Mouse (Mus musculus): Measurements from ENCODE around the gene Gpr155. TPM values are rescaled to one million over a fixed set of nuclear protein-coding genes. Genes with fewer than 3 reads are reported as not detected.

Gpr155 gene
- polyA plus RNA-seq, 1 experiment, result 7.6 TPM

DNA sequence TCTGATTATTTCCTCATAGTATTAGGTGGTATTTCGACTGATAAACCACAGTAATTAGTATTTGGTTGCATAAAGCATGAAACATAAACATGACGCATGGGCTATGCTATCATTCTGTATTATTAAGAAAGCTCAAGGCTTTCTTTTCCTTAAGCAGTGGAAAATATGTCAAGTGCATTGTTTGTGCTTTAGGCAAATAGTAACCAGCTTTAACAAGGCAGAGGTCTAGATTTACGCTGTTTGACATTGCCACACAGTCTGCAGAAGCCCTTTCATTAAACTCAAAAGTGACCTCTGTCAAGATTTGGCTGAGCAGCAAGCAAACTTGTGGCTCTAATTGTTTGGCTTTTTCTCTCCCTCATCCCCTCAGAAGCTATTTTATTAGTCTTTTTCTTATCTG is 50.4 kb downstream of the Gpr155 start:
- no peak overlapping the region for H3K4me3 ChIP-seq
- H3K27me3 ChIP-seq (ENCODE audit: control insufficient read depth, insufficient read depth, insufficient read length), result no peaks in the 10 kb centered on the region
- H3K4me2 ChIP-seq (ENCODE audit: low read depth), result no peak overlapping the region
- peaks cover 7% of the 10 kb centered on the region for H3K36me3 ChIP-seq (ENCODE audit: control insufficient read depth, insufficient read depth)
- TF ChIP-seq E2F4 (IDR thresholded peaks at IDR 0.05; ENCODE audit: insufficient read depth) (no peak), MYOD1 (IDR thresholded peaks at IDR 0.05; ENCODE audit: control insufficient read depth in 1 of 3, insufficient read length in 2 of 3, low read depth in 2 of 3) (no peak), REST (IDR thresholded peaks at IDR 0.05; ENCODE audit: insufficient read depth, insufficient read length) (no peak), TCF3 (IDR thresholded peaks at IDR 0.05; ENCODE audit: insufficient read length, low read depth) (no peak), CEBPB (IDR thresholded peaks at IDR 0.05; ENCODE audit: insufficient read depth, poor library complexity, severe bottlenecking) (no peak), SRF (IDR thresholded peaks at IDR 0.05; ENCODE audit: control insufficient read depth, insufficient read length, low read depth) (no peak), POLR2A (IDR thresholded peaks at IDR 0.05; ENCODE audit: insufficient read length, low read depth) (no peak), TCF12 (IDR thresholded peaks at IDR 0.05; ENCODE audit: insufficient read depth, poor library complexity, severe bottlenecking) (no peak), POLR2AphosphoS2 (IDR thresholded peaks at IDR 0.05; ENCODE audit: insufficient read length, low read depth) (no peak), MYOG (IDR thresholded peaks at IDR 0.05; ENCODE audit: control insufficient read depth in 1 of 3, insufficient read depth in 1 of 3, insufficient read length in 2 of 3, low read depth in 2 of 3) (no peak), USF1 (IDR thresholded peaks at IDR 0.05; ENCODE audit: low read depth) (no peak), MAX (IDR thresholded peaks at IDR 0.05; ENCODE audit: low read depth) (no peak)
- H3ac ChIP-seq (ENCODE audit: control insufficient read depth, insufficient read length), result no peak overlapping the region
- no peaks in the 10 kb centered on the region for H3K79me2 ChIP-seq (ENCODE audit: control insufficient read depth, insufficient read depth)

DNA sequence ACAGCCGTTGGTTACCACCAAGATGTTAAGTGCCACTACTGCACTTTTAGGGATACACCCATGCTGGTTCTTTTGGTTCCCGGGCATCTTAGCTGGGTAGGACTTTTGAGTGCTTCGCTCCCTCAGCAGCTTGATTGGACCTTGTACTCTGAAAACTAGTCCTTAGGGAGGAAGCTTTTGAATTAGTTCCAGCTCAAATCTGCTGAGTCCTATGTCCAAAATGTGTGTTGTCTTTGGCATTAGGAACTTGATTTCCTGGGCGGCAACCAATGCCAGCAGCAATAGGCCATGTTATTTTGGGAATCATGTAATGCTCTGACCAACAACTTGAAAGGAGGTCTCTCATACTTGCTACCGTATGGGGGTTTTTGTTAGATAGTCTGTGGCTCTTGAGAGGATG is 60.5 kb downstream of the Gpr155 start:
- TF ChIP-seq USF1 (IDR thresholded peaks at IDR 0.05; ENCODE audit: low read depth) (no peak), REST (IDR thresholded peaks at IDR 0.05; ENCODE audit: insufficient read depth, insufficient read length) (no peak), MAX (IDR thresholded peaks at IDR 0.05; ENCODE audit: low read depth) (no peak), POLR2AphosphoS2 (IDR thresholded peaks at IDR 0.05; ENCODE audit: insufficient read length, low read depth) (no peak)
- Histone ChIP-seq H3K27me3 (ENCODE audit: control insufficient read depth, insufficient read depth, insufficient read length) (no peaks in the 10 kb centered on the region), H3K79me2 (ENCODE audit: control insufficient read depth, insufficient read depth) (no peaks in the 10 kb centered on the region), H3K36me3 (ENCODE audit: control insufficient read depth, insufficient read depth) (peaks cover 6% of the 10 kb centered on the region), H3K4me3 (no peak overlapping the region), H3ac (ENCODE audit: control insufficient read depth, insufficient read length) (no peak overlapping the region), H3K4me2 (ENCODE audit: low read depth) (no peak overlapping the region)

DNA sequence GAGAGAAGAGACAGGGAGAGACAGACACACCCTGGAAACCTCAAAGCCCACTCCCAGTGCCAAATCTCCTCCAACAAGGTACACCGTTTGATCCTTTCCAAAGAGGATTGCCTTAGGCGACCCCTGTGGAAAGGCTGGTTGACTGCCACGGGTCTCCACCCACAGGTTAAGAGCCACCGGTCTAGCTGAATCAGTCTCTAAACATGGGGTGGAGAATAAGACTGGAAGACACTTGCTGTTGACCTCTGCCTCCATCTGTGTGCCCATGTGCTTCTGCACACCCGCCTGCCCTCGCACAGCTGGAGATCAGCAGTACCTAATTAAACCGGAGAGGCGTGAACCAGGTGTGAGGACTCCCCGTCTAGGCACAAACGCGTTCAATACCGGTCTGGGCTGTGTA is 63.4 kb downstream of the Gpr155 start:
- H3K27me3 ChIP-seq (ENCODE audit: control insufficient read depth, insufficient read depth, insufficient read length), result no peaks in the 10 kb centered on the region
- H3K79me2 ChIP-seq (ENCODE audit: control insufficient read depth, insufficient read depth), result no peaks in the 10 kb centered on the region
- no peak overlapping the region for H3ac ChIP-seq (ENCODE audit: control insufficient read depth, insufficient read length)
- H3K4me2 ChIP-seq (ENCODE audit: low read depth), result no peak overlapping the region
- TF ChIP-seq MAX (IDR thresholded peaks at IDR 0.05; ENCODE audit: low read depth) (no peak), REST (IDR thresholded peaks at IDR 0.05; ENCODE audit: insufficient read depth, insufficient read length) (no peak), TCF12 (IDR thresholded peaks at IDR 0.05; ENCODE audit: insufficient read depth, poor library complexity, severe bottlenecking) (no peak), TCF3 (IDR thresholded peaks at IDR 0.05; ENCODE audit: insufficient read length, low read depth) (no peak), POLR2AphosphoS2 (IDR thresholded peaks at IDR 0.05; ENCODE audit: insufficient read length, low read depth) (no peak), MYOG (IDR thresholded peaks at IDR 0.05; ENCODE audit: control insufficient read depth in 1 of 3, insufficient read depth in 1 of 3, insufficient read length in 2 of 3, low read depth in 2 of 3) (no peak), MYOD1 (IDR thresholded peaks at IDR 0.05; ENCODE audit: control insufficient read depth in 1 of 3, insufficient read length in 2 of 3, low read depth in 2 of 3) (no peak)
- peaks cover 16% of the 10 kb centered on the region for H3K36me3 ChIP-seq (ENCODE audit: control insufficient read depth, insufficient read depth)
- H3K4me3 ChIP-seq, result no peak overlapping the region

DNA sequence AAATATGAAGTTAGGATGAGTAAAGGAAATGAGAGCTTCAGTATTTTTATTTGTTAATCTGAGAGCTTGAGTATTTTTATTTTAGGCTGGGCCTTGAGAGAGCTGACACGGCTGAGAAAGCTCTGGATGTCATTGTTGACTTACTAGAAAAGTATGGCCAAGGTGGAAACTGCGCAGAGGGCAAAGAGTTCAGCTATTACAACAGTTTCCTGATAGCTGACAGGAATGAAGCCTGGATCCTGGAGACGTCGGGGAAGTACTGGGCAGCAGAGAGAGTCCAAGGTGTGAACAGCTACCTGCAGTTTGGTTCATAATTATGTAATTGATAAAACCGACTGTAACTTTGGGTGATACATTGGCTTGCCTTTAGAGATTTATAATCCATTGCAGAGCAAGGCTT is 67.2 kb downstream of the Gpr155 start:
- H3K79me2 ChIP-seq (ENCODE audit: control insufficient read depth, insufficient read depth), result no peaks in the 10 kb centered on the region
- H3K4me3 ChIP-seq, result no peak overlapping the region
- H3K36me3 ChIP-seq (ENCODE audit: control insufficient read depth, insufficient read depth), result peaks cover 25% of the 10 kb centered on the region
- TF ChIP-seq REST (IDR thresholded peaks at IDR 0.05; ENCODE audit: insufficient read depth, insufficient read length) (no peak), MYOG (IDR thresholded peaks at IDR 0.05; ENCODE audit: control insufficient read depth in 1 of 3, insufficient read depth in 1 of 3, insufficient read length in 2 of 3, low read depth in 2 of 3) (no peak), SRF (IDR thresholded peaks at IDR 0.05; ENCODE audit: control insufficient read depth, insufficient read length, low read depth) (no peak), POLR2A (IDR thresholded peaks at IDR 0.05; ENCODE audit: insufficient read length, low read depth) (no peak), E2F4 (IDR thresholded peaks at IDR 0.05; ENCODE audit: insufficient read depth) (no peak), USF1 (IDR thresholded peaks at IDR 0.05; ENCODE audit: low read depth) (no peak), TCF3 (IDR thresholded peaks at IDR 0.05; ENCODE audit: insufficient read length, low read depth) (no peak), CEBPB (IDR thresholded peaks at IDR 0.05; ENCODE audit: insufficient read depth, poor library complexity, severe bottlenecking) (no peak), MYOD1 (IDR thresholded peaks at IDR 0.05; ENCODE audit: control insufficient read depth in 1 of 3, insufficient read length in 2 of 3, low read depth in 2 of 3) (no peak)
- no peak overlapping the region for H3ac ChIP-seq (ENCODE audit: control insufficient read depth, insufficient read length)
- H3K27me3 ChIP-seq (ENCODE audit: control insufficient read depth, insufficient read depth, insufficient read length), result no peaks in the 10 kb centered on the region
- no peak overlapping the region for H3K4me2 ChIP-seq (ENCODE audit: low read depth)

DNA sequence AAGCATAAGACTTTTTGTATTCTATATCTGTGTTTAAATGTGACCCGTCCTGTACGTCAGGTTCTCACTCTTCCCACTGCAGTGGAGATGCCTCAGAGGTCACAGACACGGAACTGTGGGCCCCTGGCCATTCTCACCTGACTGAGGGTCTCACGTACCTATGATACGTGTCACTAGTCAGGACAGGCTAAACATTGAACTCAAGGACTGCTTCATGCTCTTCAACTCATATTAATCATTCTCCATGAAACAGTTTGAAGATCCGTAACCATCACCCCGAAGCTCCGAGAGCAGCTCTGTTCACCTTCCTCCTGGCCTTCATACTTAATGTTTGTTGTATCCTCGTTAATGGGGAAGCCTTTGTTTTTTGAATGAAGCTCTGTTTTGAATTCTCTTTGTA is 68.9 kb downstream of the Gpr155 start:
- Histone ChIP-seq H3K4me3 (no peak overlapping the region), H3K36me3 (ENCODE audit: control insufficient read depth, insufficient read depth) (peaks cover 25% of the 10 kb centered on the region), H3K4me2 (ENCODE audit: low read depth) (no peak overlapping the region), H3K27me3 (ENCODE audit: control insufficient read depth, insufficient read depth, insufficient read length) (no peaks in the 10 kb centered on the region), H3K79me2 (ENCODE audit: control insufficient read depth, insufficient read depth) (no peaks in the 10 kb centered on the region), H3ac (ENCODE audit: control insufficient read depth, insufficient read length) (no peak overlapping the region)
- no peak for TF ChIP-seq CEBPB (IDR thresholded peaks at IDR 0.05; ENCODE audit: insufficient read depth, poor library complexity, severe bottlenecking)
- no peak for TF ChIP-seq E2F4 (IDR thresholded peaks at IDR 0.05; ENCODE audit: insufficient read depth)
- TF ChIP-seq MAX (IDR thresholded peaks at IDR 0.05; ENCODE audit: low read depth), result no peak
- no peak for TF ChIP-seq MYOG (IDR thresholded peaks at IDR 0.05; ENCODE audit: control insufficient read depth in 1 of 3, insufficient read depth in 1 of 3, insufficient read length in 2 of 3, low read depth in 2 of 3)
- TF ChIP-seq TCF3 (IDR thresholded peaks at IDR 0.05; ENCODE audit: insufficient read length, low read depth), result no peak
- TF ChIP-seq SRF (IDR thresholded peaks at IDR 0.05; ENCODE audit: control insufficient read depth, insufficient read length, low read depth), result no peak
- no peak for TF ChIP-seq USF1 (IDR thresholded peaks at IDR 0.05; ENCODE audit: low read depth)
- TF ChIP-seq POLR2AphosphoS2 (IDR thresholded peaks at IDR 0.05; ENCODE audit: insufficient read length, low read depth), result no peak
- TF ChIP-seq POLR2A (IDR thresholded peaks at IDR 0.05; ENCODE audit: insufficient read length, low read depth), result no peak
- TF ChIP-seq MYOD1 (IDR thresholded peaks at IDR 0.05; ENCODE audit: control insufficient read depth in 1 of 3, insufficient read length in 2 of 3, low read depth in 2 of 3), result no peak
- TF ChIP-seq REST (IDR thresholded peaks at IDR 0.05; ENCODE audit: insufficient read depth, insufficient read length), result no peak

All from myocyte (in vitro differentiated cells).